Mouse (Mus musculus) lung, embryonic 14.5 days (tissue): ENCODE data around the gene Szrd1. TPM values are rescaled to one million over a fixed set of nuclear protein-coding genes. Genes with fewer than 3 reads are reported as not detected.
A peak's percentile ranks its signal among the peaks of the same experiment; 100 is the strongest.

ENCODE experiments used
- ATAC-seq: fragments of 200-750 bp; cut with Nextera tagmentation; 2 replicates; pipeline ENCODE4 v1.8.0; 2017; ENCODE audit warnings: mild to moderate bottlenecking, moderate TSS enrichment, moderate library complexity; ENCODE audit not compliant: insufficient read depth
- DNase-seq: peaks from one replicate; pipeline ENCODE4 v3.0.0-alpha.2; 2015
- H3K27ac ChIP-seq: fragments of 300-500 bp; sonication (generic); 2 replicates; pipeline ENCODE4 v1.5.1; 2014; ENCODE audit warnings: low read depth, mild to moderate bottlenecking, moderate library complexity
- H3K27me3 ChIP-seq: fragments of 300-500 bp; sonication (generic); 2 replicates; pipeline ENCODE4 v1.6.1; 2014; ENCODE audit warnings: low read length, control low read depth; ENCODE audit not compliant: insufficient read depth
- H3K36me3 ChIP-seq: fragments of 300-500 bp; sonication (generic); 2 replicates; pipeline ENCODE4 v1.6.1; 2014; ENCODE audit warnings: control low read depth; ENCODE audit not compliant: insufficient read depth
- H3K4me1 ChIP-seq: fragments of 300-500 bp; sonication (generic); 2 replicates; pipeline ENCODE4 v1.6.1; 2014; ENCODE audit warnings: antibody characterized with exemption, control low read depth; ENCODE audit not compliant: insufficient read depth
- H3K4me2 ChIP-seq: fragments of 300-500 bp; sonication (generic); 2 replicates; pipeline ENCODE4 v1.6.1; 2014; ENCODE audit warnings: mild to moderate bottlenecking
- H3K4me3 ChIP-seq: fragments of 300-500 bp; sonication (generic); 2 replicates; pipeline ENCODE4 v1.5.1; 2014; ENCODE audit warnings: low read depth, low read length
- H3K9ac ChIP-seq: fragments of 300-500 bp; sonication (generic); 2 replicates; pipeline ENCODE4 v1.6.1; 2014
- H3K9me3 ChIP-seq: fragments of 300-500 bp; sonication (generic); 2 replicates; pipeline ENCODE4 v1.6.1; 2016; ENCODE audit warnings: low read depth, low read length, control low read depth
- CTCF ChIP-seq: IDR thresholded peaks from 2 replicates; pipeline ENCODE4 v1.5.1; 2016; ENCODE audit warnings: antibody characterized with exemption, low read depth
- WGBS: fragments of 180-500 bp; shearing (Covaris S2); extraction: QIAGEN DNeasy Blood & Tissue Kit; methylation state at CpG from one replicate; pipeline ENCODE4 v1.1.7; 2014; 5-methylcytosine and 5-hydroxymethylcytosine counted together
- polyA plus RNA-seq: library from polyadenylated mRNA; unstranded; fragments of >200 nt; fragmentation: Nextera tagmentation; extraction: Ambion mirVana; gene quantifications from 2 replicates; pipeline ENCODE4 v1.2.1, GENCODE M21; 2014

Szrd1 gene
- polyA plus RNA-seq, 1 experiment from 2014 or later, result 29.8 TPM

GRCm38 (mm10) chr4:141115398-141115797 is 24.2 kb downstream of the Szrd1 start:
- DNase-seq, result no peak
- Histone ChIP-seq H3K4me1 (no peaks in the 10 kb centered on the region), H3K27me3 (no peaks in the 10 kb centered on the region), H3K4me3 (no peak overlapping the region), H3K4me2 (no peak overlapping the region), H3K27ac (no peak overlapping the region), H3K9ac (no peak overlapping the region), H3K9me3 (no peaks in the 10 kb centered on the region; the same call in 1 of the 2 replicates), H3K36me3 (peaks cover 75% of the 10 kb centered on the region)
- ATAC-seq, result no peak
- WGBS, result 83% methylated on average over 8 of the region's 8 CpGs
- no peak for TF ChIP-seq CTCF

GRCm38 (mm10) chr4:141114521-141114981 is 25.0 kb downstream of the Szrd1 start:
- DNase-seq, result no peak
- WGBS, result 71% methylated on average over 6 of the region's 6 CpGs
- Histone ChIP-seq H3K9ac (no peak overlapping the region), H3K4me2 (no peak overlapping the region), H3K9me3 (no peaks in the 10 kb centered on the region; the same call in 1 of the 2 replicates), H3K36me3 (peaks cover 76% of the 10 kb centered on the region), H3K4me1 (no peaks in the 10 kb centered on the region), H3K4me3 (no peak overlapping the region), H3K27ac (peak overlapping the region; percentile 81), H3K27me3 (no peaks in the 10 kb centered on the region)
- TF ChIP-seq CTCF, result no peak
- ATAC-seq, result no peak

GRCm38 (mm10) chr4:141113831-141114230 is 25.7 kb downstream of the Szrd1 start:
- Histone ChIP-seq H3K9me3 (no peaks in the 10 kb centered on the region; the same call in 1 of the 2 replicates), H3K4me2 (no peak overlapping the region), H3K27ac (peak overlapping the region; percentile 81), H3K27me3 (no peaks in the 10 kb centered on the region), H3K4me1 (no peaks in the 10 kb centered on the region), H3K36me3 (peaks cover 75% of the 10 kb centered on the region), H3K4me3 (no peak overlapping the region), H3K9ac (no peak overlapping the region)
- 0 out of 2 replicates have a peak, but pooled peaks have one; percentile 18 for TF ChIP-seq CTCF
- WGBS, result 59% methylated on average over 7 of the region's 7 CpGs
- peak; percentile 55 for ATAC-seq
- peak; percentile 51 for DNase-seq

DNA sequence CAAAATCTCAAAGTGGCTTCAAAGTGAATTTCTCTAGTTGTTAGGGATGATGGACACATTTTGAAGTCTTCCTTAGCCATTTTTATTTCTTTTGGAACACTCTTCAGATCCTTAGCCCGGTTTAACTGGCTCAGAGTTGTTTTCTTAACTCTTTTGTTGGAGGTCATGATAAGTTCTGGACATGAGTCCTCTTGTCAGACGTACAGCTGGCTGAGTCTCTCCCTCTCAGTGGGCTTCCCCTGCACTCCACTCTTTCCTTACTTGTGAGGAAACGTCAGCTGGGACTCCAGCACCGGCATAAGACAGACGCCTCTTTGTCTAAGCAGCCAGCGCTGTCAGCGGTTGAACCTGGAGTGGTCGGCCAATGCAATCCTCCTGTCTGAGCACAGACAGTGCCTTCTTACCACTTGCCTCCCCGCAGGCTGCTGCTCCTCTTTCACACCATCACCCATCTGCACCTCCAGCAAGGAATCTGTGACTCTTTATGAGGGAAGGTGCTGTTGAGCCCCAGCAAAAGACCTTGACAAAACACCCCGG is 31.3 kb downstream of the Szrd1 start:
- Histone ChIP-seq H3K27ac (no peak overlapping the region; the same call in 1 of the 2 replicates), H3K36me3 (peaks cover 20% of the 10 kb centered on the region), H3K27me3 (no peaks in the 10 kb centered on the region), H3K9me3 (no peaks in the 10 kb centered on the region; the same call in 1 of the 2 replicates), H3K9ac (no peak overlapping the region), H3K4me3 (no peak overlapping the region), H3K4me2 (no peak overlapping the region), H3K4me1 (no peaks in the 10 kb centered on the region)
- no peak for TF ChIP-seq CTCF
- 8% methylated on average over 10 of the region's 10 CpGs for WGBS
- DNase-seq (peak; percentile 58), ATAC-seq (peak; percentile 42; the same call in 1 of the 2 replicates)

GRCm38 (mm10) chr4:141106526-141107183 is 32.9 kb downstream of the Szrd1 start:
- Histone ChIP-seq H3K9ac (no peak overlapping the region), H3K27me3 (no peaks in the 10 kb centered on the region), H3K9me3 (no peaks in the 10 kb centered on the region; the same call in 1 of the 2 replicates), H3K4me2 (no peak overlapping the region), H3K4me1 (no peaks in the 10 kb centered on the region), H3K36me3 (peaks cover 10% of the 10 kb centered on the region; the same call in 1 of the 2 replicates), H3K27ac (no peak overlapping the region), H3K4me3 (no peak overlapping the region)
- ATAC-seq, result no peak
- DNase-seq, result no peak
- 69% methylated on average over 16 of the region's 16 CpGs for WGBS
- TF ChIP-seq CTCF, result no peak

DNA sequence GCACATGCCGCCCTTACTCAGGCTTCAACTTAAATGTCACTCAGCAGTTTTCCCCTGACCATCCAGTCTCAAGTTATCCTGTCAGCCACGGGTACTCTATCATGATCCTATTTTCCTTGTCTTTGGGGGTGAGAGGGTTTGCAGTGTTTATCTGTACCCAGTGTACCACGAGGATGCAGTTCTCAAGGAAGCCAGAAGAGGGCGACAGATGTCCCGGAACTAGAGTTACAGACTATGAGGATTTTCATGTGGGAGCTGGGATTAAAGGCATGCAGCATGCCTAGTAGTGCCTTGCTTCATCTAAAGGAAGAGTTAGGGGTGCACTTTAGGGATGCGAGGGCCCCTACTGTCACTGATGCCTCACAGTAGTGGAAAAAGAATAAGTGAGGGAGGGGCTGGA is 37.7 kb downstream of the Szrd1 start:
- Histone ChIP-seq H3K9ac (no peak overlapping the region), H3K4me2 (no peak overlapping the region), H3K9me3 (no peaks in the 10 kb centered on the region), H3K4me1 (no peaks in the 10 kb centered on the region), H3K36me3 (no peaks in the 10 kb centered on the region), H3K27me3 (no peaks in the 10 kb centered on the region), H3K27ac (no peak overlapping the region), H3K4me3 (no peak overlapping the region)
- DNase-seq (peak; percentile 67), ATAC-seq (no peak)
- peak; percentile 66 for TF ChIP-seq CTCF
- 62% methylated on average over 6 of the region's 6 CpGs for WGBS

DNA sequence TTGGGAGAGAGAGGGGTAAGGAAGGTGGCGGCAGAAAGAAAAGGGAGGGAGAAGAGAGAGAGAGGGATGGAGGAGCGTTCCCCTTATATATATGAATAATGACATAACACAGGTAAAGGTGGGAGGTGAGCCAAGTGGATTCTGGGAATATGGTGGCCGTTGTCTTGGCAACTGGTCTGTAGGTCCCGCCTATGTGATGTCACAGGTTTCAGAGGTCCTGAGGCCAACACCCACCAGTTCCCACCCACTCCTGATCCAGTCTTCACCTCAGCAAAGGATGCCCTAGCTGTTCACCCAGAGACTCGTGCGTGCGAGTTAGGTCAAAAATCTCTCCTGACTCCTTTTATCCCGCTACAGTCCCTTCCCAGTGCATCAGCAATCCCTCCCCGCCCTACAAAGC is 38.3 kb downstream of the Szrd1 start:
- WGBS, result 88% methylated on average over 9 of the region's 9 CpGs
- Histone ChIP-seq H3K27me3 (no peaks in the 10 kb centered on the region), H3K27ac (no peak overlapping the region), H3K4me3 (no peak overlapping the region), H3K4me2 (no peak overlapping the region), H3K9ac (no peak overlapping the region), H3K4me1 (no peaks in the 10 kb centered on the region), H3K36me3 (no peaks in the 10 kb centered on the region), H3K9me3 (no peaks in the 10 kb centered on the region)
- no peak for TF ChIP-seq CTCF
- ATAC-seq, result no peak
- DNase-seq, result no peak
